Mouse (Mus musculus) bone marrow, adult 2 months (tissue): ENCODE results near the gene Chd9.

Experiments used
- CTCF ChIP-seq: fragments of 200-500 bp; IDR thresholded peaks from 2 replicates; pipeline ENCODE4 v1.5.1; 2011; ENCODE audit warnings: low read length, control low read depth; ENCODE audit not compliant: control insufficient read depth, insufficient read depth
- POLR2A ChIP-seq: fragments of 200-500 bp; IDR thresholded peaks from 2 replicates; pipeline ENCODE4 v1.6.1; 2011; ENCODE audit warnings: low read depth, mild to moderate bottlenecking, control low read depth, low read length, borderline replicate concordance; ENCODE audit not compliant: control insufficient read depth

GRCm38 (mm10) chr8:91070275-91070859 lies 242.2 kb downstream of the Chd9 start:
- no peak for TF ChIP-seq CTCF
- peak; percentile 7; the same call in 1 of the 2 replicates for TF ChIP-seq POLR2A
